Mouse (Mus musculus) activated CD4-positive, CD25-positive, alpha-beta regulatory T cell, adult 4 months (primary cell): ENCODE data around the gene Ddit4l. TPM values are rescaled to one million over a fixed set of nuclear protein-coding genes. Genes with fewer than 3 reads are reported as not detected.
"Not testable (repeated sequence)": the region's sequence is repeated elsewhere in the genome, so short reads cannot be mapped to it uniquely, and the experiment has no call there.

Source experiments
- ATAC-seq: one replicate; pipeline ENCODE4 v1.8.0; 2017
- polyA plus RNA-seq, 2 experiments: library from polyadenylated mRNA; unstranded; fragments of 100-300 nt; shearing (Covaris generic); gene quantifications; one replicate each; pipeline ENCODE4 v1.2.1; 2017

Gene Ddit4l
- polyA plus RNA-seq, 2 experiments from 2014 or later = 0.60 TPM; not detected in 1

- ATAC-seq = no peak
These were observed 26.2 kb downstream of the Ddit4l start for GRCm38 (mm10) chr3:137647427-137648100.

DNA sequence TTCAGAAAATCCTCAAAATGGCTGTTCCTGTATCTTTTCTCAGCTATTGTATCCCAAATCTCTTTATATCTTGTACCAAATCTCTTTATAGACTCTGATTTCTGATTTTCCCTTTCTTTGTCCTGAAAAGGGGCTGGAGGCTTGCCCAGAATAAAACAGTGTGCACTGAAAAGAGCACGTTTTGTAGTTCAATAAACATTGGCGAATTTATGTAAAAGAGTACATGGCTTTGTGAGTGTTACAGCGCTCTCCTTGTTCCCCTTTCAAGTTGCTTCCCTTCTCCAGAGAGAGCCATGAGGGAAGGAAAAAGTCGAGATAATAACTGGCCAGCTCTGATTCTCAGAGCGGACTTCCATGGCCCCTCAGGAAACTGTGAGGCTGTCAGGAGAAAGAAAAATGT lies 27.7 kb downstream of the Ddit4l start:
- ATAC-seq = no peak

DNA sequence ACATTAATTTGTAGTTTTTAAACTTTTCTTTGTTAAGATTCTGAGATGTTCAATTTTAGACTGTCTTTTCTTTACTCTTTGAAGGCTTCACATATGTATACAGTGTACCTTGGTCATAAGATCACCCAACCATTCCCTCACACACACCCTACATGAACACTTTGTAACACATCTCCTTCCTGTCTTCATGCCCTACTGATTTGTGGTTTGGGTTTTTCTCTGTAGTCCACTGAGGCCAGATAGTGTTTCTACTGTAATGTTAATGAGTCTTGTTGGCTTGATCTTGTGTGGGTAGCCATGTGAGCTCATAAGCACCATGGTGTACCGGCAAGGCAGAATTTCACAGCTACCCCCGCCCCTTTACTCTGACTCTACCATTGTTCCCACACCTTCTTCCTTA lies 31.4 kb downstream of the Ddit4l start:
- ATAC-seq = no peak

GRCm38 (mm10) chr3:137671224-137671623 lies 49.8 kb downstream of the Ddit4l start, which contains the start of gene Gm21962:
Gene Gm21962 (plus strand): TSS chr3:137671524.
- ATAC-seq = not testable (repeated sequence)

Other genes starting within 250 kb of the Ddit4l start
- gene Gm21962, start 49.9 kb downstream of the Ddit4l start, polyA plus RNA-seq = not detected
- gene H2afz, start 242.9 kb downstream of the Ddit4l start, polyA plus RNA-seq = 1,000 to 10,000 TPM; 1,823 to 2,009 TPM
- 1 to 10 TPM; 2.8 to 3.9 TPM for gene Dnajb14, start 246.1 kb downstream of the Ddit4l start, polyA plus RNA-seq